Mouse (Mus musculus) midbrain, embryonic 15.5 days (tissue): ENCODE results near the gene Zscan25. TPM values are rescaled to one million over a fixed set of nuclear protein-coding genes. Genes with fewer than 3 reads are reported as not detected.
"Not testable (repeated sequence)": the region's sequence is repeated elsewhere in the genome, so short reads cannot be mapped to it uniquely, and the experiment has no call there.

Source experiments
- ATAC-seq: fragments of 200-750 bp; cut with Nextera tagmentation; replicated peaks from 2 replicates; pipeline ENCODE4 v1.8.0; 2017; ENCODE audit warnings: moderate TSS enrichment
- H3K27ac ChIP-seq: fragments of 300-500 bp; sonication (generic); 2 replicates; pipeline ENCODE4 v1.5.1; 2015; ENCODE audit warnings: mild to moderate bottlenecking, inconsistent platforms
- H3K27me3 ChIP-seq: fragments of 300-500 bp; sonication (generic); replicated peaks from 2 replicates; pipeline ENCODE4 v1.6.1; 2015; ENCODE audit warnings: inconsistent platforms
- H3K36me3 ChIP-seq: fragments of 300-500 bp; sonication (generic); replicated peaks from 2 replicates; pipeline ENCODE4 v1.6.1; 2015; ENCODE audit warnings: inconsistent platforms
- H3K4me1 ChIP-seq: fragments of 300-500 bp; sonication (generic); 2 replicates; pipeline ENCODE4 v1.6.1; 2015; ENCODE audit warnings: inconsistent platforms
- H3K4me2 ChIP-seq: fragments of 300-500 bp; sonication (generic); 2 replicates; pipeline ENCODE4 v1.6.1; 2015; ENCODE audit warnings: inconsistent platforms, mild to moderate bottlenecking, moderate library complexity
- H3K4me3 ChIP-seq: fragments of 300-500 bp; sonication (generic); 2 replicates; pipeline ENCODE4 v1.5.1; 2015; ENCODE audit warnings: mild to moderate bottlenecking, inconsistent platforms
- H3K9ac ChIP-seq: fragments of 300-500 bp; sonication (generic); 2 replicates; pipeline ENCODE4 v1.6.1; 2015; ENCODE audit warnings: mild to moderate bottlenecking, inconsistent platforms
- H3K9me3 ChIP-seq: fragments of 300-500 bp; sonication (generic); 2 replicates; pipeline ENCODE4 v1.6.1; 2016; ENCODE audit warnings: inconsistent platforms
- WGBS: fragments of 180-500 bp; shearing (Covaris S2); methylation state at CpG from one replicate; pipeline ENCODE4 v1.1.7; 2015; ENCODE audit warnings: mixed read lengths; 5-methylcytosine and 5-hydroxymethylcytosine counted together
- polyA plus RNA-seq: library from polyadenylated mRNA; unstranded; fragments of >200 nt; fragmentation: Nextera tagmentation; extraction: Ambion mirVana; gene quantifications from 2 replicates; pipeline ENCODE4 v1.2.1, GENCODE M21; 2015

The Zscan25 gene
- polyA plus RNA-seq, 1 experiment from 2014 or later, result 0.43 TPM

DNA sequence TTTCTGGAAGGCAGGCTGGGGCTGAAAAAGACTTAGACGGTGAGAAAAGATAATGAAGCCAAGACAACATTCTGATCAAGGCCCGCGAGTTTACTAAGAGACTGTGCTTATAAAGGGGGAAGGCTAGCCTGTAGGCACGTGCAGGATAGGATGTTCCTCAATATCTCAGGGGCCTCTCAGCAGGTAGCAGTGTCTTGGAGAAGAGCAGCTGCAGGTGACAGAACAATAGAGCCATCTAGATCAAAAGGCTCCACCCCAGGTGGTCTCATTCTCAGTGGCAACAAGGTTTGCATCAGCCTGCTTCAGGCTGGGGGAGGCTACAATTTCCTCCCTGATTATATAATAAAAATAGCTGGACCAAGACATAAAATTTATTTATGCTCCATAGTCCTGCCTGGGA is 21.5 kb downstream of the Zscan25 start:
- H3K27me3 ChIP-seq, H3K4me1 ChIP-seq, H3K4me2 ChIP-seq, H3K9ac ChIP-seq, H3K36me3 ChIP-seq, H3K27ac ChIP-seq, ATAC-seq, H3K4me3 ChIP-seq, H3K9me3 ChIP-seq: not testable (repeated sequence)
- 68% methylated on average over 4 of the region's 4 CpGs for whole genome bisulfite sequencing

DNA sequence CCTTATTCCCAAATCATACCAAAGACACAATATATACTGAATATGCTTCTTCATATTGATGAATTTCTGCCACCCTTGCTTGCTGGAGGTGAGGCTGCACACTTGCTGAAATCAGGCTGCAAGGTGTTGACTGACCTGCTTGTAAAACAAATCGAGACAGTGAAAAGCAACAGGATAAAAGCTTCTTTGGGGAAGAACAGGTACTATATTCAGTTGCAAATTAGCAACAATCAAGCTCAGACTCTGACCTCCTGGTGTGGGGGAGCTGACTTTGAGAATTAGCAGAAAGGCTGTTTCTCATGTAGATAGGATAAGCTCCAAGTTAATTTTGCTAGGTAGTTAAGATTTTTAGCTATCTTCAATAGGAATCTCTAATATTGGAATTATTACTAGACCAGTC is 22.1 kb downstream of the Zscan25 start:
- ATAC-seq, result no peak
- no peak overlapping the region for H3K4me2 ChIP-seq
- H3K4me3 ChIP-seq, result no peak overlapping the region
- no peaks in the 10 kb centered on the region for H3K4me1 ChIP-seq
- H3K36me3 ChIP-seq, result no peaks in the 10 kb centered on the region
- H3K9ac ChIP-seq, result no peak overlapping the region
- no peaks in the 10 kb centered on the region for H3K27me3 ChIP-seq
- H3K9me3 ChIP-seq, result no peaks in the 10 kb centered on the region
- no peak overlapping the region for H3K27ac ChIP-seq
- WGBS, result 74% methylated on average over 1 of the region's 1 CpGs

DNA sequence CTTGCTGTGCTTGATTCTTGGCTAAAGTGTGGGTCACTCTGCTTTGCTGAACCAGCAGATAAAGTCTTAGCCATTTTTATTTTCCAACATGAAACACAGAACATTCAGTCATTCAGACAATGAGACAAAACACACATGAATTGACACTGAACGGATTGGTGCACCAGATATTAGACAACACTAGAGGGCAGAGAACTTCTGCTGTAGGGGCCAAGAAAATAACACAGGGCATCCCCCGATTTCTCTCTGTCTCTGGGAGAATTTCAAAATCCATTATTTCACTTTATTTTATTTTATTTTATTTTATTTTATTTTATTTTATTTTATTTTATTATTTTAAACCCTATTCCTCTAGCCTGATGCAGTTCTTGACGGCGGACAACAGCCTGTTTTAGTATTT is 26.7 kb downstream of the Zscan25 start:
- H3K4me3 ChIP-seq, H3K9ac ChIP-seq, H3K4me2 ChIP-seq, H3K27me3 ChIP-seq, H3K36me3 ChIP-seq, ATAC-seq, H3K9me3 ChIP-seq, H3K4me1 ChIP-seq, H3K27ac ChIP-seq: not testable (repeated sequence)
- 94% methylated on average over 4 of the region's 4 CpGs for WGBS

DNA sequence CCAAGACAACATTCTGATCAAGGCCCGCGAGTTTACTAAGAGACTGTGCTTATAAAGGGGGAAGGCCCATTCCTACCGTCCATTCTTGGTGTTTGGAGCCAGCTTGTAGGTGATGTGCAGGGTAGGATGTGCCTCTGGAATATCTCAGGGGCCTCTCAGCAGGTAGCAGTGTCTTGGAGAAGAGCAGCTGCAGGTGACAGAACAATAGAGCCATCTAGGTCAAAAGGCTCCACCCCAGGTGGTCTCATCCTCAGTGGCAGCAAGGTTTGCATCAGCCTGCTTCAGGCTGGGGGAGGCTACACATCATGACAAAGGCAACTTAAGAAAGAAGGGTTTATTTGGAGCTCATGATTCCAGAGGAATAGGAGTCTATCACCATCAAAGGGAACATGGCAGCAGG is 27.5 kb downstream of the Zscan25 start:
- H3K27me3 ChIP-seq, H3K9me3 ChIP-seq, H3K4me1 ChIP-seq, ATAC-seq, H3K4me3 ChIP-seq, H3K27ac ChIP-seq, H3K9ac ChIP-seq, H3K36me3 ChIP-seq, H3K4me2 ChIP-seq: not testable (repeated sequence)
- WGBS, result 72% methylated on average over 3 of the region's 3 CpGs

DNA sequence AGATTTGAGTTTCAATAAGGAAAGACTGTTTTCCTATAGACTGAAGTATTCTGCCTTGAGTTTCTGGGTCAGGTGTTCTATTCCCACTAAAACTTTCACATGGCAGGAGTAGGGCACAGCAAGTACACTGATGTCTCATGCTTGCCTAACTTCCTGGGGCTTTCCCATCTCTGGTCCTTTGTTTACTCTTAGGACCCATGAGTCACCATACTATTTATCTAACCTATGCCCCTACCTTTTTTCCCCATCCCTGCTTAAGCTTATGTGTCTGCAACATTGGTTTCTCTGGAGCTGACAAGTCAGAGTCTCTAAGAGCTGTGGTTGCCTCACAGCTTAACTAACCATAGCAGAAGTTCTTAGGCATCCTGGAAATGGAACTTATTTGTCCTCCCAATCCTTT is 33.5 kb downstream of the Zscan25 start:
- no peak for ATAC-seq
- Histone ChIP-seq H3K4me1 (no peaks in the 10 kb centered on the region), H3K9ac (no peak overlapping the region), H3K9me3 (peaks cover 5% of the 10 kb centered on the region), H3K36me3 (no peaks in the 10 kb centered on the region), H3K27me3 (no peaks in the 10 kb centered on the region), H3K4me3 (no peak overlapping the region), H3K4me2 (no peak overlapping the region), H3K27ac (no peak overlapping the region)

DNA sequence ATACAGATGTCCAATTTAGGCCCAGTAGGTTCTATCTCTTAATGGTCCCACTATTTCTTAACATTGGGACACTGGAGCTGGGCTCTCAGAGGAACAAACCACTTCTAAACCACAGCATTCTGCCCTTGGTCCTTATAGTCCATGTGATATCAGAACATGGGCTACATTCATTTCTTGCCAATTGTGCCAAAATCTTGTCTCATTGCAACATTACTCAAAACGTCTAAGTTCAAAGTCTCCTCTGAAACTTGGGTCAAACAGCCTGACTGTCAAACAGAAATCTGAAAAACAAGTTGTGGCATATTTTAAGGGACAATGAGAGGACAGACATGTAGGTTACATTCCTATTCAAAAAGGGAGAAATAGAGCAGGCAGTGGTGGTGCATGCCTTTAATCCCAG is 36.8 kb downstream of the Zscan25 start:
- Histone ChIP-seq H3K9me3 (peaks cover 11% of the 10 kb centered on the region), H3K4me3 (no peak overlapping the region), H3K27me3 (no peaks in the 10 kb centered on the region), H3K27ac (no peak overlapping the region), H3K36me3 (no peaks in the 10 kb centered on the region), H3K4me2 (no peak overlapping the region), H3K9ac (no peak overlapping the region), H3K4me1 (no peaks in the 10 kb centered on the region)
- no peak for ATAC-seq
- WGBS, result 88% methylated on average over 1 of the region's 1 CpGs

DNA sequence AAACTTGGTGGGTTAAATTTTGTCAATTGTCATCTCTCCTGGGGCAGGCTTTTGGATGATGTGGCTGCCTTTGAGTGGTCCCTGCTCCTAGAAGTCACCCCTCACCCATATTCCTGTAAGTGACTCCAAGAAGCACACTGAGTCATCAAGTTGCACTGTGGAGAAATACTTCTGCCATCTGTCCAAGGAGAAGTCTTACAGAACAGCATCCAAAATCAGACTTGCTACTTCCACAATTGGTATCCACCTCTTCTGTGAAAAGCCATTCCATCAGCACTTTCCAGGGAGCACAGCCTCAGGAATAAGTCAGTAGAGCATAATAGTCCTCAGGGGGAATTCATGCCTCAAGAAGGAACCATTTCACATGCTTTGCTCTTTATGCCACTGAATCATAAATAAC is 58.5 kb downstream of the Zscan25 start:
- H3K36me3 ChIP-seq, H3K27me3 ChIP-seq, H3K4me3 ChIP-seq, H3K4me1 ChIP-seq, H3K27ac ChIP-seq, H3K9ac ChIP-seq, ATAC-seq, H3K9me3 ChIP-seq, H3K4me2 ChIP-seq: not testable (repeated sequence)

Other genes starting within 250 kb of the Zscan25 start
- gene Gm4871, start 247.7 kb upstream of the Zscan25 start, polyA plus RNA-seq, result not detected in 2 replicates
- gene 1700018F24Rik, start 237.5 kb upstream of the Zscan25 start, polyA plus RNA-seq, result not detected in 2 replicates
- gene Arpc1a, start 196.7 kb upstream of the Zscan25 start, polyA plus RNA-seq, result 251 and 263 TPM in 2 replicates
- not detected in 2 replicates for gene Kpna7, start 196.5 kb upstream of the Zscan25 start, polyA plus RNA-seq
- 59.5 and 73.1 TPM in 2 replicates for gene Arpc1b, start 166.3 kb upstream of the Zscan25 start, polyA plus RNA-seq
- 102 and 117 TPM in 2 replicates for gene Pdap1, start 140.3 kb upstream of the Zscan25 start, polyA plus RNA-seq
- 175 and 176 TPM in 2 replicates for gene Bud31, start 140.1 kb upstream of the Zscan25 start, polyA plus RNA-seq
- gene Ptcd1, start 113.4 kb upstream of the Zscan25 start, polyA plus RNA-seq, result 25.0 and 26.5 TPM in 2 replicates
- gene Cpsf4, start 113.3 kb upstream of the Zscan25 start, polyA plus RNA-seq, result 53.6 and 57.7 TPM in 2 replicates
- 604 and 630 TPM in 2 replicates for gene Atp5j2, start 88.4 kb upstream of the Zscan25 start, polyA plus RNA-seq
- gene Zkscan14, start 78.6 kb upstream of the Zscan25 start, polyA plus RNA-seq, result 15.7 and 17.0 TPM in 2 replicates
- gene Zkscan5, start 75.9 kb upstream of the Zscan25 start, polyA plus RNA-seq, result 16.2 and 17.2 TPM in 2 replicates
- 31.4 and 34.1 TPM in 2 replicates for gene Zfp655, start 48.8 kb upstream of the Zscan25 start, polyA plus RNA-seq
- not detected in 2 replicates for gene Cyp3a57, start 64.8 kb downstream of the Zscan25 start, polyA plus RNA-seq
- not detected in 2 replicates for gene Cyp3a16, start 189.2 kb downstream of the Zscan25 start, polyA plus RNA-seq